Mouse (Mus musculus) liver, embryonic 16.5 days (tissue): Measurements from ENCODE around the gene Olfr918. TPM values are rescaled to one million over a fixed set of nuclear protein-coding genes. Genes with fewer than 3 reads are reported as not detected.
A peak's percentile ranks its signal among the peaks of the same experiment; 100 is the strongest.

ENCODE experiments used
- ATAC-seq: fragments of 200-750 bp; cut with Nextera tagmentation; 2 replicates; pipeline ENCODE4 v1.8.0; 2017; ENCODE audit warnings: low read depth, mild to moderate bottlenecking, moderate number of reproducible peaks, moderate library complexity
- H3K27ac ChIP-seq: fragments of 300-500 bp; sonication (generic); 2 replicates; pipeline ENCODE4 v1.5.1; 2014; ENCODE audit warnings: mild to moderate bottlenecking, low read length
- H3K27me3 ChIP-seq: fragments of 300-500 bp; sonication (generic); 2 replicates; pipeline ENCODE4 v1.6.1; 2014; ENCODE audit warnings: low read depth, low read length, mixed read lengths; ENCODE audit not compliant: control insufficient read depth, insufficient read depth
- H3K36me3 ChIP-seq: fragments of 300-500 bp; sonication (generic); 2 replicates; pipeline ENCODE4 v1.6.1; 2014; ENCODE audit warnings: mild to moderate bottlenecking; ENCODE audit not compliant: control insufficient read depth, insufficient read depth
- H3K4me1 ChIP-seq: fragments of 300-500 bp; sonication (generic); 2 replicates; pipeline ENCODE4 v1.6.1; 2014; ENCODE audit warnings: low read depth, low read length, mixed read lengths; ENCODE audit not compliant: control insufficient read depth
- H3K4me2 ChIP-seq: fragments of 300-500 bp; sonication (generic); 2 replicates; pipeline ENCODE4 v1.6.1; 2014; ENCODE audit warnings: low read depth, low read length, mixed read lengths
- H3K4me3 ChIP-seq: fragments of 300-500 bp; sonication (generic); 2 replicates; pipeline ENCODE4 v1.5.1; 2014; ENCODE audit warnings: low read depth, mild to moderate bottlenecking, low read length
- H3K9ac ChIP-seq: fragments of 300-500 bp; sonication (generic); 2 replicates; pipeline ENCODE4 v1.6.1; 2014; ENCODE audit warnings: low read depth, low read length
- H3K9me3 ChIP-seq: fragments of 300-500 bp; sonication (generic); replicated peaks from 2 replicates; pipeline ENCODE4 v1.6.1; 2016; ENCODE audit warnings: low read length; ENCODE audit not compliant: control insufficient read depth
- WGBS: fragments of 180-500 bp; shearing (Covaris S2); extraction: QIAGEN DNeasy Blood & Tissue Kit; methylation state at CpG from one replicate; pipeline ENCODE4 v1.1.7; 2014; ENCODE audit not compliant: insufficient replicate concordance; 5-methylcytosine and 5-hydroxymethylcytosine counted together
- polyA plus RNA-seq: library from polyadenylated mRNA; unstranded; fragments of >200 nt; fragmentation: Nextera tagmentation; extraction: Ambion mirVana; gene quantifications from 2 replicates; pipeline ENCODE4 v1.2.1, GENCODE M21; 2015

The Olfr918 gene
- not detected in 2 replicates for polyA plus RNA-seq

- Histone ChIP-seq H3K4me3 (no peak within 1 kb of the TSS), H3K36me3 (no peaks in the 10 kb centered on the region), H3K27ac (no peak within 1 kb of the TSS), H3K27me3 (no peaks in the 10 kb centered on the region), H3K4me1 (no peaks in the 10 kb centered on the region), H3K9me3 (no peaks in the 10 kb centered on the region), H3K4me2 (no peak within 1 kb of the TSS), H3K9ac (no peak within 1 kb of the TSS)
- 59% methylated on average over 2 of the region's 2 CpGs for WGBS
- ATAC-seq, result no peak
These were observed at the start of gene Olfr918 for GRCm38 (mm10) chr9:38674501-38674900. TSS of gene Olfr918 (minus strand) at chr9:38674601.

GRCm38 (mm10) chr9:38724044-38724443, 49.6 kb upstream of the Olfr918 start:
- no peaks in the 10 kb centered on the region for H3K9me3 ChIP-seq
- H3K4me2 ChIP-seq, result no peak overlapping the region
- no peaks in the 10 kb centered on the region for H3K27me3 ChIP-seq
- peaks cover 6% of the 10 kb centered on the region for H3K4me1 ChIP-seq
- H3K36me3 ChIP-seq, result peaks cover 3% of the 10 kb centered on the region; the same call in 1 of the 2 replicates
- WGBS, result 74% methylated on average over 1 of the region's 1 CpGs
- ATAC-seq, result no peak
- no peak overlapping the region for H3K4me3 ChIP-seq
- no peak overlapping the region for H3K27ac ChIP-seq
- H3K9ac ChIP-seq, result no peak overlapping the region

GRCm38 (mm10) chr9:38718927-38719441, 44.6 kb upstream of the Olfr918 start:
- WGBS, result 3% methylated on average over 3 of the region's 3 CpGs
- H3K9me3 ChIP-seq, result no peaks in the 10 kb centered on the region
- peak overlapping the region; percentile 51 for H3K4me2 ChIP-seq
- peak overlapping the region; percentile 70 for H3K4me3 ChIP-seq
- no peaks in the 10 kb centered on the region for H3K36me3 ChIP-seq
- H3K27me3 ChIP-seq, result no peaks in the 10 kb centered on the region
- ATAC-seq, result peak; percentile 89
- H3K4me1 ChIP-seq, result peaks cover 8% of the 10 kb centered on the region
- H3K9ac ChIP-seq, result peak overlapping the region; percentile 4
- H3K27ac ChIP-seq, result peak overlapping the region; percentile 65

- Histone ChIP-seq H3K4me3 (peak within 1 kb of the TSS; percentile 70), H3K27me3 (no peaks in the 10 kb centered on the region), H3K9me3 (no peaks in the 10 kb centered on the region), H3K27ac (peak within 1 kb of the TSS; percentile 71), H3K9ac (peak within 1 kb of the TSS; percentile 56), H3K4me1 (peaks cover 8% of the 10 kb centered on the region), H3K36me3 (no peaks in the 10 kb centered on the region), H3K4me2 (peak within 1 kb of the TSS; percentile 51)
- ATAC-seq, result peak; percentile 72
- WGBS, result 0% methylated on average over 4 of the region's 4 CpGs
These were observed 43.7 kb upstream of the Olfr918 start, which contains the start of gene Vwa5a for GRCm38 (mm10) chr9:38718102-38718501. TSS of gene Vwa5a (plus strand) at chr9:38718268.

GRCm38 (mm10) chr9:38672887-38673286, 1.5 kb downstream of the Olfr918 start:
- no peaks in the 10 kb centered on the region for H3K4me1 ChIP-seq
- no peak overlapping the region for H3K27ac ChIP-seq
- H3K9ac ChIP-seq, result no peak overlapping the region
- no peak overlapping the region for H3K4me2 ChIP-seq
- no peaks in the 10 kb centered on the region for H3K36me3 ChIP-seq
- H3K9me3 ChIP-seq, result no peaks in the 10 kb centered on the region
- no peaks in the 10 kb centered on the region for H3K27me3 ChIP-seq
- H3K4me3 ChIP-seq, result no peak overlapping the region
- WGBS, result 35% methylated on average over 2 of the region's 2 CpGs
- no peak for ATAC-seq

GRCm38 (mm10) chr9:38665742-38666141, 8.7 kb downstream of the Olfr918 start, which contains the start of gene Olfr917:
TSS of gene Olfr917 (minus strand) at chr9:38665842.
- no peak within 1 kb of the TSS for H3K27ac ChIP-seq
- no peak for ATAC-seq
- no peaks in the 10 kb centered on the region for H3K36me3 ChIP-seq
- H3K4me2 ChIP-seq, result no peak within 1 kb of the TSS
- H3K4me1 ChIP-seq, result no peaks in the 10 kb centered on the region
- whole genome bisulfite sequencing, result 46% methylated on average over 1 of the region's 1 CpGs
- no peak within 1 kb of the TSS for H3K4me3 ChIP-seq
- H3K27me3 ChIP-seq, result no peaks in the 10 kb centered on the region
- H3K9ac ChIP-seq, result no peak within 1 kb of the TSS
- no peaks in the 10 kb centered on the region for H3K9me3 ChIP-seq

- H3K9me3 ChIP-seq, result no peaks in the 10 kb centered on the region
- no peak within 1 kb of the TSS for H3K27ac ChIP-seq
- no peaks in the 10 kb centered on the region for H3K4me1 ChIP-seq
- H3K4me2 ChIP-seq, result no peak within 1 kb of the TSS
- no peak within 1 kb of the TSS for H3K9ac ChIP-seq
- 26% methylated on average over 1 of the region's 1 CpGs for WGBS
- no peaks in the 10 kb centered on the region for H3K36me3 ChIP-seq
- no peak within 1 kb of the TSS for H3K4me3 ChIP-seq
- no peaks in the 10 kb centered on the region for H3K27me3 ChIP-seq
- ATAC-seq, result no peak
These were observed 14.6 kb downstream of the Olfr918 start, which contains the start of gene Olfr916 for GRCm38 (mm10) chr9:38659775-38660174. TSS of gene Olfr916 (minus strand) at chr9:38659875.

GRCm38 (mm10) chr9:38632406-38632805, 42.0 kb downstream of the Olfr918 start:
- Histone ChIP-seq H3K4me3 (no peak overlapping the region), H3K27ac (no peak overlapping the region), H3K4me2 (no peak overlapping the region), H3K9me3 (no peaks in the 10 kb centered on the region), H3K4me1 (no peaks in the 10 kb centered on the region), H3K9ac (no peak overlapping the region), H3K27me3 (no peaks in the 10 kb centered on the region), H3K36me3 (no peaks in the 10 kb centered on the region)
- ATAC-seq, result no peak
- WGBS, result 59% methylated on average over 4 of the region's 4 CpGs
